Mouse (Mus musculus) frontal cortex, postnatal 36 days (tissue): Measurements from ENCODE around the gene Psmb8.

Source experiments
- DNase-seq, 2 experiments: peaks; one replicate each; pipeline ENCODE4 v3.0.0; 2022; ENCODE audit warnings: low spot score in 2 of 2

The Psmb8 gene

DNA sequence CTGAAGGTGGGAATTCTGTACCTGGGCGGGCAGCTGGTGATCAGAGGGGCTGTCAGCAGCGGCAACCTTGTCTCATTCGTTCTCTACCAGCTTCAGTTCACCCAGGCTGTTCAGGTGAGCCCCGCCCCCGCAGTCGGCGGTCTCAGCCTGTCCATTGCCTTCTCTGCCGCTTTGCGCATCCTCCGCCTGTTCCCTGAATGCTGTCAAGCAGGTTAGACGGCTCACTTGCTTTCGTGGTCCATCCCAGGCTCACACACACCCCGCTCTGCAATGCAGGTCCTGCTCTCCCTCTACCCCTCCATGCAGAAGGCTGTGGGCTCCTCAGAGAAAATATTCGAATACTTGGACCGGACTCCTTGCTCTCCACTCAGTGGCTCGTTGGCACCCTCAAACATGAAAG is 4.7 kb upstream of the Psmb8 start:
- no peak for DNase-seq

DNA sequence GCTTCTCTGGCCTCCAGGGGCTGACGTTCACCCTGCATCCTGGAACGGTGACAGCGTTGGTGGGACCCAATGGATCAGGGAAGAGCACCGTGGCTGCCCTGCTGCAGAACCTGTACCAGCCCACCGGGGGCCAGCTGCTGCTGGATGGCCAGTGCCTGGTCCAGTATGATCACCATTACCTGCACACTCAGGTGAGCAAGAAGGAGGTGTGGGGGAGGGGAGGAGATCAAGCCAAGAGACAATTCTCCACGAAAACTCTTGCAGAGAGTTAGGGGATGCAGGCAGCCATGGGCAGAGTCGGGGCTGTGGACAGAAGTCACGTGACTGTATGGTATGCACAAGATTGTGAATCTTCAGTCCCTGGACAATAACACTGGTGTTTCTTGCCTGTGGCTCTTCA is 4.1 kb upstream of the Psmb8 start:
- no peak for DNase-seq

DNA sequence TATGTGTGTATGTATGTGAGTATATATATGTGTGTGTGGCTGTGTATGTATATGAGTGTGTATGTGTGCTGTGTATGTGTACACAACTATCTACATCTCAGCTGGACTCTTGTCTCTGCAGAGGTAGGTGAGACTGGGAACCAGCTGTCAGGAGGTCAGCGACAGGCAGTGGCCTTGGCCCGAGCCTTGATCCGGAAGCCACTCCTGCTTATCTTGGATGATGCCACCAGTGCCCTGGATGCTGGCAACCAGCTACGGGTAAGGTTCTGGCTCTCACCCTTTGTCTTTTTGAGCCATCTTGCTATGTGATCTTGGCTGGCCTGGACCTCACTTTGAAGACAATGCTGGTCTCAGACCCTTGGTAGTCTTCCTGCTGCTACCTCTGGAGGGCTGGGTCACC is 2.8 kb upstream of the Psmb8 start:
- DNase-seq: no peak

DNA sequence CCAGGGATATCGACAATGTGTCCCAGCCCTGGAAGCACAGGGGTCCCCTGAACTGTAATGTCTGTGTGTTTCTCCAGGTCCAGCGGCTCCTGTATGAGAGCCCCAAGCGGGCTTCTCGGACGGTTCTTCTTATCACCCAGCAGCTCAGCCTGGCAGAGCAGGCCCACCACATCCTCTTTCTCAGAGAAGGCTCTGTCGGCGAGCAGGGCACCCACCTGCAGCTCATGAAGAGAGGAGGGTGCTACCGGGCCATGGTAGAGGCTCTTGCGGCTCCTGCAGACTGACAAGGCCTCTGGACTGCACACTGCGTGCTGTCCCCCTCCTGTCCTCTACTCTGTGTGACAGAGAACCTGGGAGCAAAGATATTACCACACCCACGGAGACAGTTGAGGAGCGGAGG is 1.0 kb upstream of the Psmb8 start:
- DNase-seq: no peak

DNA sequence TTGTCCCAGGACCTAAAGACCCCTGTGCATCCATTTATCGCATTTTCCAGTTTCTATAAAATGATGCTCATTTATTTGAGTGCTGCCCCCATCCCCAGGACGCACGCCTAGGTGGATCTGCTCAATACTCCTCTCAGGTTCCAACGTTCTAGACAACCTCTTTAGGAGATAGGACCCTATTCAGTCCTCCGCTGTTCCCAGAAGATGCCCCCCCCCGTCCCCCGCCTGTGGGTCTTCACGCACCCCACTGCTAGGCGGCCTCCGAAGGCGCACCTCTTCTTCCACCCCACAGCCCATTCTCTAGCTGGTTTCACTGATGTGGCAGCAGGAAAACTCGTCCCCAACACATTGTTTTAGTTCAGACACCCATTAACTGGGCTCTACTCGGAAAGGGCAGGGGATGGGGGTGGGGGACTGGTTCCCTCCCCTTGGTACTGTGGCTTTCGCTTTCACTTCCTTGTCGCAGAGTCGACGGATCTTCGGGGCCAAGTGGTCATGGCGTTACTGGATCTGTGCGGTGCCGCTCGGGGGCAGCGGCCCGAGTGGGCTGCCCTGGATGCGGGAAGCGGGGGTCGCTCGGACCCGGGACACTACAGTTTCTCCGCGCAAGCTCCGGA is 491 bp downstream of the Psmb8 start:
- no peak for DNase-seq

DNA sequence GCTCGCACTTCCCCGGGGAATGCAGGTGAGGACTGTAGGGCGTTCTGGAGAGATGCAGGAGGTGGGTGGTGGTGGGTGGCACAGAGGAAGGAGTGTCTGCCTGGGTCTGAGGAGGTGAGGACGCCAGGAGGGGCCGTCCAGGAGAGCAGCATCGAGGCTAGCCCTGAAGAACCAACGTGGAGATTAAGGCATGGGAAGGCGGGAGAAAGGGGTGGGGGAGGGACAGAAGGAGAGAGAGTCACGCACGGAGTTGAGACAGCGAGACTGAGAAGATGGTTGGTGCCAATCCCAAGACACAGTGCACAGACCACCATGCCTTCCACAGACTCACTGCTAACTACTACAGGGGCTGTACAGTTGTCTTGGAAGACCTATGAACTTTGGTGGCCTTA is 996 bp downstream of the Psmb8 start:
- DNase-seq: no peak

DNA sequence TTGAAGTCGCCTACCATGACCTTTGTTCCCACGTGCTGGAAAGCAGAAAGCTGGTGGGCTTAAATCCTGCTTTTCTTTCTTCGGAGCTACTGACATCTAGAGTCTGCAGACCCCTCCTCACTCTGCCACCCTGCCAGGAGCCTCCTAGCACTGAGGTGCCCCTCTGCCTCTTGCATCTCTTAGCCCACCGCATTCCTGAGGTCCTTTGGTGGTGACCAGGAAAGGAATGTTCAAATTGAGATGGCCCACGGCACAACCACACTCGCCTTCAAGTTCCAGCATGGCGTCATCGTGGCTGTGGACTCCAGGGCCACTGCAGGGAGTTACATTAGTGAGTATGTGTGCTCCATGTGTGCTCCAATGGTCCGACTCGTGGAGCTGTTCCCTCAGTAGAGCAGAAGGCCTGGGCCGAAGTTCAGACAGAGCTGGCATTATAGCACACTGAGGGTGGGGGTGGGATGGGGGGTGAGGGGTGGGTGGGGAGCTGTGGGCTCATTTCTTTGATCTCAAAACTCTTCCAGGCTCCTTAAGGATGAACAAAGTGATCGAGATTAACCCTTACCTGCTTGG is 1.6 kb downstream of the Psmb8 start:
- no peak for DNase-seq

DNA sequence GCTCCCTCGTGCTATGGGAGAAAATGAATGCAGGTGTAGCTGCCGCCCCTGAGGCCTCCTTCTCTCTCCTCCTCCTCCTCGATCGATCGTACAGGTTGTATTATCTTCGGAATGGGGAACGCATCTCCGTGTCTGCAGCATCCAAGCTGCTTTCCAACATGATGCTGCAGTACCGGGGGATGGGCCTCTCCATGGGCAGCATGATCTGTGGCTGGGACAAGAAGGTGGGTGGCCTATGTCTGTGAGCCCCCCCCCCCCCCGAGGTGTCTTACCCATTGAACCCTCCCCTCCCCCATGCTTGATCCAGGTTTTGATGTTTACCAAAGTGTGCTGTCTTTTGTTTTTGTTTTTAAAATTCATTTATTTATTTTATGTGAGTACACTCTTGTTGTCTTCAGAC is 2.5 kb downstream of the Psmb8 start:
- DNase-seq: no peak

DNA sequence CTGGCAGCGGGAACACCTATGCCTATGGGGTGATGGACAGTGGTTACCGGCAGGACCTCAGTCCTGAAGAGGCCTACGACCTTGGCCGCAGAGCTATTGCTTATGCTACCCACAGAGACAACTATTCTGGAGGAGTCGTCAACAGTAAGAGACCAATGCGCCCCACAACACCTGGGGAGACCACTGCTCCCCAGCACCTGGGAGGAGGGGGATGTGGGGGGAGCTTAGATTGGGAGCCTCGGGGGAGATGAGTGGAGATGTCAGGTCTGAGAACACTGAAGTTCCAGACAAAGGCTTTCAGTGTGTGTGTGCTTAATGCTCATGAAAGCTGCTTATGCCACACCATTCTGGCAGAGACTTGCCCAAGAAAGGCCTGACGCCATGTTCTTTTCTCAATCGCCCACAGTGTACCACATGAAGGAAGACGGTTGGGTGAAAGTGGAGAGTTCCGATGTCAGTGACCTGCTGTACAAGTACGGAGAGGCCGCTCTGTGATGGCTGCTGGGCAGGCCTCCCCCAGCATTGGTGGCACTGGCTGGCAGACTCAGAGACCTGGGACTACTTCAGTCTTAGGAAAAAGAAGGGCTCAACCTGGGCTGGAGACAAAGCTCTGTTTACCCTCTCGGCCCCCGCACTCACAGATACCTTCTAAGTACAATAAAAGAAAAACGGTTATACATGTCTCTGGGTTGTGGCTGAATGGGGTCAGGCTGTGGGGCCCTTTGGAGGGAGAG is 3.4 kb downstream of the Psmb8 start:
- no peak for DNase-seq

DNA sequence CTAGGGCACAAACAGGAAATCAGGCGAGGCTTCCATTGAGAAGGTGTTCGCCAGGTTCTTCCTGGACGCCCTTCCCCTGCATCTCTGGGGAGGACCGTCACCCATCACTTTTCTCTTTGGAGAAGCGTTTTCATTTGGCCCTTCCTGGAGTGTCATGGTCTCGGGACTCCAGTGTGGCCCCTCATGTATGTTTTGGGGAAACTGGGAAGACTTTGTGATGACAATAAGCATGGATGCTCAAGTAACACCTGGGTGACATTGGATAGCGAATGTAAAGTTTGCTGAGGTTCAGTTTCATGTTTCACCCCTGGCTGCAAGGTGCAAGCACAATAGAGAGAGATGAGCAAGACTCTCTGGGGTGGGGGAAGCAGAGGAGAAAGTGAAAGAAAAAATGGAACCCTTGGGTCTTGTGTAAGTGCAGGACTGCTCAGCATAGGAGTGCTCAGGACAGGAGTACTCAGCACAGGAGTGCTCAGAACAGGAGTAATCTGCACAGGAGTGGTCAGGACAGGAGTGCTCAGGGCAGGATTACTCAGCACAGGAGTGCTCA is 4.1 kb downstream of the Psmb8 start:
- no peak for DNase-seq

DNA sequence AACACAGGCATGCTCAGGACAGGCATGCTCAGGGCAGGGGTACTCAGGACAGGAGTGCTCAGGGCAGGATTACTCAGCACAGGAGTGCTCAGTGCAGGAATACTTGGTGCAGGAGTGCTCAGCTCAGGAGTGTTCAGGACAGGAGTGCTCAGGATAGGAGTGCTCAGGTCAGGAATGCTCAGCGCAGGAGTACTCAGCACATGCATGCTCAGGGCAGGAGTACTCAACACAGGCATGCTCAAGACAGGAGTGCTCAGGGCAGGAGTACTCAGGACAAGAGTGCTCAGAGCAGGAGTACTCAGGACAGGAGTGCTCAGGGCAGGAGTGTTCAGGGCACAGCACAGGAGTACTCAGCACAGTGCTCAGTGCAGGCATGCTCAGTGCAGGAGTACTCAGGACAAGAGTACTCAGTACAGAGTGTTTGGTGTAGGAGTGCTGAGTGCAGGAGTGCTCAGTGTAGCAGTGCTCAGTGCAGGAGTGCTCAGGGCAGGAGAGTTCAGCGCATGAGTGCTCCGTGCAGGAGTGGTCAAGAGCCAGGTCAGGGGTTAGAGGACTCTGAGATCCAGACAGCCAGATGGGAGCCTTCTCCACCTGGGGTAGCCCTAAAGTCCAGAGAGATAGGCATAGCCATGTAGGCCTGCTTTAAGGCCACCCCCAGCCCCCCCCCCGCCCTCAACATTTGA is 5.4 kb downstream of the Psmb8 start:
- DNase-seq: no peak

DNA sequence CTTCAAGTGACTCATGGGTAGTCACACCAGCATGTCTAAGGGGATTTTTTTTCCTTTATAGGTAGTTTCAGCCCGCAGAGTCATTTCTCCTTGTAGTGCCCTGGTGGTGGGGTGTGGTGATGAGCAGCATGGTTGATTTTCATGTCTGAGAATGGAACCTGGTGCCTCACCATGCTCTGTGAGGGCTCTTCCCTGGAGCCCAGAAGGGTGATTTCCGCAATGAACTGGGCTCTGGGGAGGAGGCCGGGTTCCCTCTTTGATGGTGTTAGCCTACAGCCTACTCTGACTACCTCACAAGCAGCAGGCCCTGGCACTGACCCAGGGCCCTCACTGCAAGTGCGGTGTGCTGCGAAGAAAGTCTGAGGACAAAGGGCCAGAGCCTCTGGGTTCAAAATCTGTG is 5.9 kb downstream of the Psmb8 start, which contains the start of gene Tap2:
Gene Tap2, plus strand, starts transcription at position 84 of the 400 bp plus-strand sequence.
- DNase-seq: no peak

DNA sequence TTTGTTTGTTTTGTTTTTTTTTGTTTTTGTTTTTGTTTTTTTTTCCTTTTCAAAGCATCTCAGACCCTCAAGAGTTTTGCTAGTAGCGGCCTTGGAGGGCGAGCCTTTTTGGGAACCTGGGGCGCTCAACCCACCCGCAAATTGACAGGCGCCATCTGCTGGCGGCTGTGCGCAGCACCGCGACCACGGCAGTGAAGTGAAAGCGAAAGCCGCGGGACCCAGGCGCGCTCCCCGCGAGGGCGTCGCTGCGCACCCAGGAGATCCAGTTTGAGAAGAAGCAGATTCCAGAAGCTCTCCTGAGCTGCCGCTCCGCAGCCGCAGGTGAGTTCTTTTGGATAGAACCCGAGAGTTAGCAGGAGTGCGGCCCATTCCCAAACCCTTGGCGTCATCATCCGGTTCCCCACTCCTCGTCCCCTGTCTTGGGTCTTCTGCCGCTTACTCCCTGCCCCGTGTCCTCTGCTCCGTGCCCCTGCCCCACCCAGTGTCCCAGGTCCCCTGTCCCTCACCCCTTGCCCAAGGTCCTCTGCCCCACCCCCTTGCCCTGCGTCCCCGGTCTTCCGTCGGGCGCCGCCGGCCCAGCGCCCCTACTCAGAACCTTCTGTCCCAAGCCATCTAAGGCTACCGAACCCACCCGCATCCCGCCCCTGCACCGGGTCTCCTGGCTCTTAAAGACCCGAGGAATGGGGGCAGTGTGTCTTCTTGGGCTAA is 6.9 kb downstream of the Psmb8 start:
- DNase-seq: peak; percentile 85 to 86

DNA sequence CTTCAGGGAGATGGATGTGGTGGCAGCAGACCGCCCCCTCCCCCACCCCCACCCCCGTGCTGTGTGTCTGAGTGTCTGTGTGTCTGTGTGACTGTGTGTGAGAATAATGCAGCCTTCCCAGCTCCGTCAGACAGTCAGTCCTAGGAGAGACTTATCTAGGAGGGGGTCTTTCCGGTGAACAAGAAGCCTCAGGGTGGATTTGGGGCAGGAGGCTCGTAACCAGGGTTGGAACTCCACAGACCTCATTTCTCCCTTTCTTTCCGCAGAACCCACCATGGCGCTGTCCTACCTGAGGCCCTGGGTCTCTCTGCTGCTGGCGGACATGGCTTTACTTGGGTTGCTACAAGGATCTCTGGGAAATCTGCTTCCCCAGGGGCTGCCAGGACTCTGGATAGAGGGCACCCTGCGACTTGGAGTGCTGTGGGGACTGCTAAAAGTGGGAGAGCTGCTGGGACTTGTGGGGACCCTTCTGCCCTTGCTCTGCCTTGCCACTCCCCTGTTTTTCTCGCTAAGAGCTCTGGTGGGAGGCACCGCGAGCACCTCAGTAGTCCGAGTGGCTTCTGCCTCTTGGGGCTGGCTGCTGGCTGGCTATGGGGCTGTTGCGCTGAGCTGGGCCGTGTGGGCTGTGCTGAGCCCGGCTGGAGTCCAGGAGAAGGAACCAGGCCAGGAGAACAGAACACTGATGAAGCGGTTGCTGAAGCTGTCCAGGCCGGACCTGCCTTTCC is 7.7 kb downstream of the Psmb8 start:
- DNase-seq: no peak

DNA sequence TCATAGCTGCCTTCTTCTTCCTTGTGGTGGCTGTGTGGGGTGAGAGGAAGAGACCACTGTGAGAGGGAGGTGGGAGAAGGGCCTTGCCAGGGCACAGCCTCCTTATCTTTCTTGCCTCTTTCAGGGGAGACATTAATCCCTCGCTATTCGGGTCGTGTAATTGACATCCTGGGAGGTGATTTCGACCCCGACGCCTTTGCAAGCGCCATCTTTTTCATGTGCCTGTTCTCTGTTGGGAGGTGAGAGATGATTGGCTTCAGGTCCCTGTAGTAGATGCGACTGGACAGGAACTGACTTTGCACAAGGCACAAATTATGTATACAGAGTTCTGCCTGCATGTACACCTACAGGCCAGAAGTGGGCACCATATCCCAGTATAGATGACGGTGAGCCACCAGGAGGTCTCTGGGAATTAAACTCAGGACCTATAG is 8.2 kb downstream of the Psmb8 start:
- DNase-seq: no peak

DNA sequence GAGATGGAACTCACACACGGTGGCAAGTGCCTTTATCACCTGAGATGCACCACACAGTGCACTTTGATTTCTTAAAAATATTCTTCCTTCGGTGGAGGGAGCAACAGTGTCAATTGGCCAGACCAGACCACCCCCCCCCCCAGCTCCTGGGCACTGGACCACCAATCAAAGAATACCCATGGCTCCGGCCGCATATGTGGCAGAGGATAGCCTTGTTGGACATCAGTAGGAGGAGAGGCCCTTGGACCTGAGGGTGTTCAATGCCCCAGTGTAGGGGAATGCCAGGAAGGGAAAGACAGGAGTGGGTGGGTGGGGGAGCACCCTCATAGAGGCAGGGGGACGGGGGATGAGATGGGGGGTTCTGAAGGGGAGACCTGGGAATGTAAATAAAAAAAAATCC is 9.2 kb downstream of the Psmb8 start:
- no peak for DNase-seq

DNA sequence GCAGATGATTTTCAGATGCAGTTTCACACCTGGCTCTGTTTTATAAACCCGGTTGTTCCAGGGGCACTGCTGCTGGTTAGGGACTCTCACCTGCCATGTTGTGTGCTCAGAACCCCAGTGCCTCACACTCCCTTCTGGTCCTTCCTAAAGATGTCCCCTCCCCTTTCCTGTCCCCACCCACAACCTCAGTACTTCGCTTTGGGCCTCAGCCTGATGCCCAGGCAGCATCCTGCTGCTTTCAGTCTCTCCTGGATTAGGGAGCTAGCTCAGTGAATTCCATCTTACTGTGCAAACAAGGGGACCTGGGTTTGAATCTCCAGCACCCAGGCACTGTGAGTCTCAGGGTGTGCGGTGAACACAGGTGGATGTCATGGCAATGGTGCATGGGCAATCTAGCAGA is 9.9 kb downstream of the Psmb8 start:
- DNase-seq: no peak

DNA sequence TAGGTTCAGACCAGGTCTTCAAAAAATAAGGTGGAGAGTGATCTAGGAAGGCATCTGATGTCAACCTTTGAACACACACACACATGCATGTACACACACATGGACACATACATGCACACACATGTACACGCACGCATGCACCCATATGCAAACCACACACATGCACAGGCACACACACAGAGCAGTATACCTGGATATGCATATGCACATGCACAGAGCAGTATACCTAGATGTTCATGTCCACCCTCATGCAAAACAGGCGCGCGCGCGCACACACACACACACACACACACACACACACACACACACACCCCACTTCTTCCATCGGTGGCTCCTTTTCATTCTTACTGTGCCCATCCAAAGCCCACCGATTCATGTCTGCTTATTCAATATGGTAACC is 10.3 kb downstream of the Psmb8 start:
- no peak for DNase-seq

DNA sequence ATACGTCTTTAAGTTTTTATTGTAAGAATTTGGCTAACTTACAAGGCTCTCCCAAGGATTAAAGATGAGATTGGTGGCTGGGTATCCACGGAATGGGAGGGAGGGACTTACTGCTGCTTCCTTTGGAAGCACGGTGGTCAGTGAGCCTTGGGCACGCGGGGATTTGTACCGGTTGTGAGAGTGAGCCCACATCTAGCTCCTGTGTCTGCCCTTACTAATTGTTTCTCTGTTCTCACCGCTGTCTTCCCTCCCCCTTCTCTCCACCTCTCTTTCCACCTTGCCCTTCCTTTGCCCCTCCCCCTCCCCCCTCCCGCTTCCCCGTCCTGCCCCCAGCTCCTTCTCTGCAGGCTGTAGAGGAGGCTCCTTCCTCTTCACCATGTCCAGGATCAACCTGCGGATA is 10.9 kb downstream of the Psmb8 start:
- DNase-seq: no peak

DNA sequence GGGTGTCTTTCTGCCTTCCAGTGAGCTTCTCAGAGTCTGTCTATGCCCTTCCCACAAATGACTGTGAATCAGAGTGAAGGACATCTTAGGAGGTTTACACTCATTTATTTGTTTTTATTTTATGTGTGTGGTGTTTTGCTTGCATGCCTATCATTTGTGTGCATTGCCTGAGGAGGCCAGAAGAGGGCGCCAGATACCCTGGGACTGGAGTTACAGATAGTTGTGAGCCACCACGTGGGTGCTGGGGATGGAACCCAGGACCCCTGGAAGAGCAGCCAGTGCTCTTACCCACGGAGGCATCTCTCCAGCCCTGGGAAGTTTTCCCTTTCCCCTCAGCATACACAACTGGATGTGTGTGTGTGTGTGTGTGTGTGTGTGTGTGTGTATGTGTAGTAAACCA is 12.2 kb downstream of the Psmb8 start:
- DNase-seq: no peak

DNA sequence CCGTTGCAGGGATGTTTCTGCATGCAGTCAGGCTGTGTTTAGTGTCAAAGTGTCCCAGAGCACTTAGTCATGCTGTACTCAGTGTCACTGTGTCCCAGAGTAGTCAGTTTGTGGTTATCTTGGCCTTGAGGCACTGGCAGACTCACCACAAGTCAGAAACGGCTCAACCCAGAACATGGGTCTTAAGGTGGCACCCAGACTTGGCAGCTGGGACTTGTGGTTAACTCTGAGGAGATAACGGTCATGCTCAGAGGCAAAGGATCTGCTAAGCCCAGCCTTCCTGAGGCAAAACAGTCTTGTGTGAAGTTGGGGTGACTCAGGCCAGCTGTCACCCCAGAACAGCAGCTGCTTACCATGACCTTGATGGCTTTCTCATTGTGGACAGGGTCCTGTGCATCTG is 13.1 kb downstream of the Psmb8 start:
- no peak for DNase-seq
